Mouse (Mus musculus) v-Abl transformed pro-B cells (cell line): Measurements from ENCODE around the gene Lingo2.
"Not testable (repeated sequence)": the region's sequence is repeated elsewhere in the genome, so short reads cannot be mapped to it uniquely, and the experiment has no call there.

Experiments used
- in situ Hi-C, 2 experiments: fragments of 400-800 bp; cut with MboI; formaldehyde crosslinking; loops; one replicate each; pipeline ENCODE4 v1.15.1; 2025; ENCODE audit not compliant: unreplicated experiment in 2 of 2

The Lingo2 gene

DNA sequence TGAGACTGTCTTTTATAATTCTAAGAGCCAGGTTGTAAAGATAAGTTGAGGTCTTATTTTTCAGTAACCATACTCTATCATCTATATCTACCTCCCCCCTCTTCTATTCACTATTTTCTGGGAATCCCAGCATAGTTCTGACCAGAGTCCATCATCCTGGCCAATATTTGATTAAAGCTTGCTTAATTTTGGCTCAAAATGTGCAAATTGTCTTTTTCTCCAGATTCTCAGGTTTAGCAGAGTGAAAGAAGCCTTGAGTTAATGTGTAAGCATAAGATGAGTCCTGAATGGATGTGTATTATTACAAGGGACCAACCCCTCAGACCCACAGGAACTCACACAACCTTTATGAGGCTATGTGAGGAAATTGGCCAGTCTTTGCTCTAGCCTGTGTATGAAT, 820.2 kb downstream of the Lingo2 start:
- in situ Hi-C loops = no loop called here

DNA sequence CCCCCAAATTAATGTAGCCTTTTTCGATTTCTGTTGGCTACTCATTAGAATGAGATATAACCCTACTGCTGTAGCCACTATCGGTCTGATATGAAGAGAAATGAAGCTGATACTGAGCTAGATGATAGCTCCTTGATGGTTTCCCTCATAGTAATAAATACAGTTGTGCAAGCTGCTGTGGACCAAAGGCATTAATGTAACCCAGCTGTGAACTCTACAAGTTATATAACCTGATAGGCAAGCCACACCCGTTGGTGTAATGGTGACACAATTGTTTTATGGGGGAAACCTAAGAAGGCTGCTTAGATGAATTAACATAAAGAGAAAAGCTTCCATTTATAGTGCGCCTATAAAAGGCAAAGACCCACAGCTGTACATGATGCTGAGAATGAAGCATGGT, 856.1 kb downstream of the Lingo2 start:
- in situ Hi-C loops = no loop called here

DNA sequence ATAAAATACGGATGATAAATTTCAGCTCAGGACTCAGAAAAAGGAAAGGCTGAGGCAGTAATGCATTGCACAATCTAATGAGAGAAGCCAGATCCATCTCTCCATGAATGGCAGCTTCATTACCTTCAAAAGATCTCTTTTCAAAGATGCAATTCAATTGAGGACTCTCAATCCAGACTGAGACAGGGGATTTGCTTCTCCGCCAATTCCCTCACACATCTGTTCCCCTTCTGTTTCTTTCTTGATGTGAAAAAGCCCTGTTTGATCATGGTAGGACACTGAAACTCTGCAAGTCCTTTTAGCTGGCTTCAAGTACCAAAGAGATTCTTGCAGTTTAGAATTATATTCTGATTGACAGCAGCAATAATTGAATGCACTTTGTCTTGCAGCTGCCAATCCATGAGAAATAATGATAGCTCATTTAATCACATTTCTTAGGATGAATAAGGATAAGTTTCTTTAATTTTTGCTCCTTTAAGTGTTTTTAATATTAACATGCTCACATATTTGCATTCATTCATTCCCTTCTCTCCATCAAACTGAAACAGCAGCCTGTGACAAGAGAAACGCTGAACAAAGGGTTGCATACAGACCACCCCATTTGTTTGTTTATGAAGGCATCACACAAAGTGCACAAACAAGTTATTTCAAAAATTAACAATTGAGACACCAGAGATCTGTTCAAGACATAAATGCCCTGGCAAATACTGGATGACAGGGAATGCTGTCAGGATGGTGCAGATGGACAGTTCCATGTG, 870.3 kb downstream of the Lingo2 start:
- in situ Hi-C loops = no loop called here

DNA sequence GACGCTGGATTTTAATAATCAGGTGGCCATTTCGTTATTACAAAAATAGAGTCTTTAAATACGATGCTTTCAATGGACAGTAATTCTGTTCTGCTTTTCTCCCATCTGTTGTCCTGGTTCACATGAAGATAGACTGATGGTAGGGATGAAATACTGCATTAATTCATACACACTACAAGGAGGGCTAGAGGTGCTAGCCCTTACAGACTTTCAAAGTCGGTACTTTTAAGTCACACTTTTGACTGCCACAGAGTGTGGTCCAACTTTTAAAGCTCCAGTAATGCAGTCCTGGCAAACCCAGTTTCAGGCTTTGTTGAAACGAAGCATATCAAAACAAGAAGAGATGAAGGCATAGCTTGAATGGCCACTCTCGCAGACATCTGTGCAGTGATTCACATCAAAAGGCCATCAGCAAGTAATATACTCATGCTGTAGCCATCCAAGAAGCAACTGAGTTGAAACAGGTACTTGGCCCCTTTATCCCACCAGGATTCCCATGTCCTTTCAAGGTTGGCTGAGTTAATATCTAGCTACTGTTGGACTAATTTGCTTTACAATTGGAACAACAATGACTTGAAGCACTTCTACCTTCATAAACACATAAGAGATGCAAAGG, 872.5 kb downstream of the Lingo2 start:
- in situ Hi-C loops = no loop called here

DNA sequence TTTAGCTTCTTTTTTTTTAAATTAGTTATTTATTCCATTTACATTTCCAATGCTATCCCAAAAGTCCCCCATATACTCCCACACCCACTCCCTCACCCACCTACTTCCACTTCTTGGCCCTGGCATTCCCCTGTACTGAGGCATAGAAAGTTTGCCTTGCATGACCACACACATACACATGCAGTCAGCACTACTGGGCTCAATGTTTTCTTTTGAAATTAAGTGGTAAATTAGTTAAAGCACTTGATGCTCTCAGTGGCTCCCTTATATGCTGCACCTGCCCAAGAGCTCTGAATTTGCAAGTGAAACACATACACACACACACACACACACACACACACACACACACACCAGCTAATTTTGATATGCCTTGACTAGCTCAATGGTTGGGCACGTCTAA, 886.8 kb downstream of the Lingo2 start:
- in situ Hi-C loops = not testable (repeated sequence)

DNA sequence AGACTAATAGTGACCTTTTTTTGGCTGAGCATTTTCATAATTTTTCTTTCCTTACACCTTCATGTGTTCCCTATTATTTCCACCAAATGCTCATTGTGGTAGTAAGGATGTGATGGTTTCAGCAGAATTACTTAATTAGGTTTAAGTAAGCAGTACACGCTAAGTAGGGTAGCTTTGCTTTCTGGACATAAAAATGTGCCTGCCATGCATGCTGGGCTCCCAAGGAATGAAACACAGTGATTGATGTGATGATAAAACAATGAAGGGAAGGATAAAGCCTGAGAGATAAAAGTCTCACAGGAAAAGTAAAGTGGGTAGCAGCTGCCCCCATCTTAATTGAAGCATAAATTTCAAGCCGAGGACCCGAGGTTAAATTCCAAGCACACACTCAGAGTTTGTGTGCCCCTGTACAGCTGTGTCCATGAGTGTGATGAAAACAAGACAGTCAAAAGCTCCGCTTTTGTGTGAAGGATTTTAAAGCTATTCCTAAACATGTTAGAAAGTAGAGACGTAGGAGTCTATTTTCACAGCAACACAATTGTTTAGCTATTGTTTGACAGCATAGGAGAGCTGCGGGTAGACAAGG, 898.7 kb downstream of the Lingo2 start:
- in situ Hi-C loops = no loop called here

DNA sequence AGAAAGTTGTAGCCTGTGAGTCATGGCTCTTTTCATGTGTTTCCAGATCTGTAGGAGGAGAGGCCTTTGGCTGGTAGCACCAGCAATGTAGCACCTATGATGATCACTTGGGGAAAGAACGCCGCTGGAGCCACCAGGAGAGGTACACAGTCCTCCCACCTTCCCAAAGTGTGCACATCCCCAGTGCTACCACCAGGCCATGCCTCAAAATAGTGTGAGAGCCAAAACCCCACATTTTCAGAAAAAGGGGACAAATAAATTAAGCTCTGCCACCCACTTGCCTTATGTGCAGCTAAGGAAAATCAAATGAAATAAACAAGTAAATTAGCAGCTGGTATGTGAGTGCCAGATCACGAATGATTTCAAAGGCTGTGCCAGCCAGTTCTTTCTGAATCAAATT, 911.2 kb downstream of the Lingo2 start:
- in situ Hi-C loops = no loop called here

DNA sequence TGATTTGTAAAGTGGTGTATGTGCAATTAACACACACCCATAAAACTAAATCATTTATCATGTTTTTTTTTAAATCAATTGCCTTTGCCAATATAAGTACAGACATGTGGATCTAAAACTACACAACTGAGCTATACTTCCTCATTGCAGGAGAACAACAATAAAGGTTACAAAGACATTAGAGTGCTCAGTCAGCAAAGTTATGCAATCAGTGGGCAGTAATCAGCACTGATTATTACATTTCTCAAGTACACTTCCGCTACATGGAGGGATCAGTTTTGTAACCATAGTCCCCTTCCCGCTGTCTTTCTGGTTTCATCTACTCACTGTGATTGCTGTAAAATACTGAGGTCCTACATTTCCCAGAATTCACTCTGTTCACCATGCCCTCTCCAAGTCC, 912.8 kb downstream of the Lingo2 start:
- in situ Hi-C loops = no loop called here

DNA sequence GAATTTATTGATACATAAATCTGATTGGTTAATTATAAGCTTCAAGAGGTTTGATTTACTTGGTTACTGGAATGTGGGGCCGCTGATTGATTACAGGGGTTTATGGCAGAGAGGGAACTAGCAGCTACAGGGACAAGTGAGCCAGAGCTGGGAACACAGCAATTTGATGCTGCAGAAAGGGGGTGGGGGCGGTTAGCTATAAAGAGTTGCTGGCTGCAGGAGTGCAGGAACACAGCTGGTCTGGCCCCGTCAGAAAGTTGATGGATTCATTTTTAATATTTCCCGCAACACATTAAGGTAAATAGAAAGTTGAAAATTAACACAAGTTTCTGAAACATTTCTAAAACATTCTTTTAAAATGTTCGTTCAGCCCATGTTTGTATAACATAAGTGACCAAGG, 919.5 kb downstream of the Lingo2 start:
- in situ Hi-C loops = no loop called here

DNA sequence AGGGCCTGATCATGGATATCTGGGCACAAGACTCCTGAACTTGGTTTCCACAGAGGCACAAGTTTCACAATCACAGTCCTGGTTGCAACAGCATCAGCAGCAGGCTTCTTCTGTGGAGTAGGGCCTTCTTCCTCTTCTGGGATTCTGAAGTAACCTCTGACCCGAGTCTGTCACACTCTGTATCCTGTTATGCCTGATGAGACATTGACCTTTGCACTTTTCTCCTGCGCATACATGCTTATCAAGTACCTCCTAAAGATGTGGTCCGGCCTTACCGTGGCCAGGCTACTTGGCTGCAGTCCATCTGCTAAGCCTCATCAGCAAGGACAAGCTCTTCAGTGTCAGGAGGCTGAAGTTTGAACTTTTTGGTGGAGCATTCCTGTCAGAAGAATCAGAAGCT, 937.4 kb downstream of the Lingo2 start:
- in situ Hi-C loops = no loop called here

DNA sequence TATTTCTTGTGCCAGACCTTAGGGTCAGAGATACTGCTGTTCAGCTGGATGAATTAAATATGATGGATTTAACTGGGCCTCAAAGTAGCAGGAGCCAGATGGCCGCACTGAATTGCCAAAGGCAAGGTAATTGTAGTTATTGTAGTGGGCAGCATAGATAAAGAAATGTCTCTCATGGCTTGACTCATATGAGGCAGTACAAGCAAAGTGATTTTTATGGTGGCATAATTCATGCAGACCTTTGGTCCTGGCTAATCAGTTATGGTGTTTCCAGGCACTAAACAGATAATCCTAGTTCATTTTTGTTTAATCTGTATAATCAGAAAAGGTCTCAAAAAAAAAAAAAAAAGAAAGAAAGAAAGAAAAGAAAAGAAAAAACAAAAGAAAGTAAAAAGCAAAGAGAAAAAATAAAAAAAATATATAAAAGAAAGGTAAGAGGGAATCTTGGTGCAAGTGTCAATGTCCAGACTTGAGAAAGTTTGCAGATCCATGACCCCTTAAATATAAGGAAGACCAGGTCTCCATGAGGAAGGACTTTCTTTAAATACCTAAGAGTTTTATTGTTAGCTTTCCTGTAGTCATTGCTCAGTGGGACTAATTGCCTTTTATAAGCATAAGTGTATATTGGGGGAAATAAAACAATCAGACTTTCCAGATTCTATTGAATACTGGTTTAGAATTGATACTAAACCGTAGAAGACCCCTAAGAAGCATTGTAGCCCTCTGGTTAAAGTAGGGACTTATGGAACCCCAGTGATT, 959.4 kb downstream of the Lingo2 start:
- in situ Hi-C loops = no loop called here

DNA sequence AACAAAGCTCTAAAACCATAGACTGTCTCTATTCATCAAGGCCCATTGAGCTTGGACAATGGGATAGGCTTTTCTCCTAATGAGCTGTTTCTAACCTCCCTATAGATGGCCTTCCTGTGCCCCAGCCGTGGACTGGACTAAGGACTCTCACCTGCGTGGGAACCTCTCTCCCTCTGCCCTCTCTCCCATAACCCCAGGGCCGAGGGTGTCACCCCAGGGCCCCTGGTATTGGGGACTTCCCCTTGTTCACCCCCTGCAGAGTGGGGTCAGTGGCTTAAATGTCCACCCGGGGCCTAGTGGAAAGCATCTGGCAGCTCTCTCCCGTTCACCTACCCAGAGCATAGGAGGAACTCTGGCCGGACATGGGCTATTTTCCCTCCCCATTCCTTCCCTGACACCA, 965.5 kb downstream of the Lingo2 start:
- in situ Hi-C loops = no loop called here

DNA sequence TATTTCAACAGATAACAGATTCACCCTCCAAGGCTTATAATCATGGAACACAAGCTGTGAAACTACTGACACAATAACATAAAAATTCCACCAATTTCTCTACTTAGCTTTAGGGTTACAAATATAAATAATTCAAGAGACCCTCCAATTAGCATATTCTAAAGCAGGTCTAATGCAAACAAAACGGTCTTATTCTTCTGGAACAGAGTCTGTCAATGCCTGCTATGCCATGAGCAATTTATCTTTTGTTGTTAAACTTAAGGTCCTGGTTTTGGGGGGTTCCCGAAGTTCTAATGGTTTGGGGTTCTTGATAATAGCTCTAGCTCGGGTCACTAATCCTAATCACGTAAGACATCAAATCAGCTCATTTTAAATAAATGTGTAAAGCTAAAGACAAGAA, 988.0 kb downstream of the Lingo2 start:
- in situ Hi-C loops = no loop called here

DNA sequence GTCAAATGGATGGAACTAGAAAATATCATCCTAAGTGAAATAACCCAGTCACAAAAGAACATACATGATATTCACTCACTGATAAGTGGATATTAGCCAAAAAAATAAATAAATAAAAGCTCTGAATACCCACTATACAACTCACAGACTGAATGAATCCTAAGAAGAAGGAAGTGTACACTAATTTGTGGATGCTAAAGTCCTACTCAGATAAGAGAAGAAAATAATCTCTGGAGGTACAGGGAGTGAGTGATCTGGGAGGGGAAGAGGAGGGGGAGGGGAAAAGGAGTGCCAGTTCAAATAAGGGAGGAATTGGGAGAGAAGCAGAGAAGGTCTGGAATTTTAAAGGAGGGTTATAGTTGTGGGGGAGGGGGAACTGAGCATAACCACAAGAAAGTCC, 999.7 kb downstream of the Lingo2 start:
- in situ Hi-C loops = no loop called here

DNA sequence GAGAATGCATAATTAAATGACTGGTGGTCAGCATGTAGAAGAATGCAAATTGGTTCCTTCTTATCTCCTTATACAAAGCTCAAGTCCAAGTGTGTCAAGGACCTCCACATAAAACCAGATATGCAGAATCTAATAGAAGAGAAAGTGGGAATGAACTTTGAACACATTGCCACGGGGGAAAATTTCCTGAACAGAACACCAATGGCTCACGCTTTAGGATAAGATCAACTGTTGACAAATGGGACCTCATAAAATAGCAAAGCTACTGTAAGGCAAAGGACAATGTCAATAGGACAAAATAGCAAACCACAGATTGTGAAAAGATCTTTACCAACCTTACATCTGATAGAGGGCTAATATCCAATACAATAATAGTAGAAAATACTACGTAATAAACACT, 1000.3 kb downstream of the Lingo2 start:
- in situ Hi-C loops = no loop called here

DNA sequence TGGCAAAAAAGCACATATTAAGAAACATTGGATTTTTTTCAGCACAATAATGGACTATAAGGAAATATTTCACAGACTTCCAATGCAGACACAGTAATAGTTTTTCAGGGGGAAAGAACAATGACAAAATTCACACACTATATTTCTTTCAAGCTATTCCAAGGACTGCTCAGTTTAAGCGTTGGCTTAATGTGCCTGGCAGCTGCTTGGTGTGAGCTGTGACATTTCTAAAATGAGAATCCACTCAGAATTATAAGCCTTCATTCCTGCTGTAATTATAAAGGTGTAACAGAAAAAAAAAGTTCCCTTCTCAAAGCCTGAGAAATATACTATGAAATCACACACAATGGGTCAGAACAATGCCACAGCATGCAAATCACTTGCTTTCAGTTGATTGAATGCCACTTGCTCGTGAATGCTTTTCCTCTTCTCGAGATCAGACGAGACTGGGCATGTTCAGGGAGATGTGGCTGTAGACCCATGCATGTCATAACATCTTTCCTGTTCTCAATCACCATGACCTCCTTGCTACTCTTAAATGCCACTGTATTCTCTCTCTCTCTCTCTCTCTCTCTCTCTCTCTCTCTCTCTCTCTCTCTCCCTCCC, 1017.4 kb downstream of the Lingo2 start:
- in situ Hi-C loops = no loop called here

DNA sequence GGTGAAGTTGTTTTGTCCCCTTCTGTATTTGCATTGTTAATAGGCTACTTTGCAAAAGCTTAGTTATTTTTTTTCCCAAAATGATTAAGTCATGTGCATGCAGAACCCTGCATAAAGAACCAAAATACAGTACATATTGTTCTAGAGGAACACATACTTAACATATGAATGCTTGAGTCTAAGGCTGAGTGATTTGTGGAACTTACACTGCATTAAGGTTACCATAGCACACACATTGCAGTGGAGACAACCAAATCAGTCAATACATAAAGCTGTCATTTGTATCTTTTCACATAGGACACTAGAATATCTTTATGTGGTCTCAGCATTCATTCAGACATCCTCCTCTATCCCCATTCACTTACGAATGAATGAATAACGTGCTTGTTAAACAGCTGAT, 1023.8 kb downstream of the Lingo2 start:
- in situ Hi-C loops = no loop called here

DNA sequence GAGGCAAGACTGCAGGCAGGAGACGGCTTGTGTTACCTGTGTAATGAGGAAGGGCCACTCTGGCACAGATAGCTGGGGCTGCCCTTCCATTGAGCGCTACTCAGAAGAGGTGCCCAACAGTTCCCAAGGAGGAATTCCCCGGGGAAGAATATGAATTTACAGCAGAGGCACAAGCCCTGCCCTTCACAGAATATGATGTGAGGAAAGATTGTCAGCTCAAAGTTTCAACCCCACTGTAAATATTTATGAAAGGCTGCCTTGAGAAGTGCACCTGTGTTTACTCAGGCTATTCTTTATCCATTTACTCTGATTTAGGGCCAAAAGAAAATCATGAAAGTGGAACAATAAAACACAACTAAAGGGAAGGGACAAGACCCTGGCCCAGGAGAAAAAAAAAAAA, 1034.1 kb downstream of the Lingo2 start:
- in situ Hi-C loops = no loop called here

DNA sequence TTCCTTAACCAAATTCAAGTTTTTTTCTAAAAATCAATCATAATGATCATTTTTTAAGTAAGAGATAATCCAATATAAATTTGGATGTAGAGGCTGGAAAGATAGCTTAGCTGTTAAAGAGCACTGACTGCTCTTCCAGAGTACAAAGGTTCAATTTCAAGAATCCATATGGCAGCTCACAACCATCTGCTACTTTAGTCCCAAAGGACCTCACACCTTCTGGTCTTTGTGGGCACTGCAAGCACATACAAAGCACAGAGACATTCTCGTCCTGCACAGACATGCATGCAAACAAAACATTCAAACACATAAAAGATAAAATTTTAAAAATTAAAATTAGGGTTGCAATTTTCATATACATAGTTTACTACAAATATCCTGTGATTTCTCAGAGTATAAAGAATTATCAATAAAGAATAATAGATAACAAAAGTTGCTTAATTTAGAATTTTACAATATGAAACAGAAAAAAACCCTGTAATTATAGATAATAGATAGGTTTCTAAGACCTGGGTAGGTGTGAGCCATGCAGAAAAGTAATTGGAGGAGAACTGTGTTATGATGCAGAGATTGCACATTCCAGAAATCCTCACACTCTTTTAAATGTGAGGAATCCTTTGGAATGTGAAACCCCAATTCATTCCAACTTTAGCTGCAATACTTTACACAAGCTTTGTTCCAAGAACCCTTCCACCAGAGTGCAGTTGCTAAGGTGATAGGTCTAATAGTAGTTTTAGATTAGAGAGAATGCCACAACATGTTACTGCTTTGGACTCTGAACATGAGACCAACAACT, 1053.6 kb downstream of the Lingo2 start:
- in situ Hi-C loops = no loop called here
